Mouse (Mus musculus): ENCODE data around the gene Tuba3a.
"Not testable (repeated sequence)": the region's sequence is repeated elsewhere in the genome, so short reads cannot be mapped to it uniquely, and the experiment has no call there.

Tuba3a gene

DNA sequence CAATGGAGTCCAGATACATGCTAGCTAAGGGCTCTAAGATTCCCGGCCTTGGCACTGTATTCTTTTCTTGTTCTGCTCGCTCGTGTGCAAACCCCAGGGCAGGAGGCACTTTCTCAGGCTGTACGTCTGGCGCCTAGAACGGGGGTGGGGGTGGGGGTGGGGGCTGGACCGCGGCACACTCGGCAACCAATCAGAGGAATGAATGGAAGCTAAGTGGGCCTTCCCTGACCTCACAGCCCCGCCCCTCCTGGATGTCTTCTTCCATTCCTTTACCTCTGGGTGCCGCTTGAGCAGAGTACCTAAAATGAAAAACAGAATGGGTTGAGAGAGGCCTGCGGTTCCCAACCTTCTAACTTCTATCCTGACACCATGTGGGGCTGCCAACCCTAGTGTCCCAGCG is 23.1 kb upstream of the Tuba3a start:
- peak in 1 of 2 experiments; percentile 21 for DNase-seq (ENCODE audit: inconsistent age in 2 of 2, low spot score in 1 of 2)

GRCm38 (mm10) chr6:125307091-125307490 is 21.2 kb upstream of the Tuba3a start:
- DNase-seq (ENCODE audit: inconsistent age in 2 of 2, low spot score in 1 of 2): no peak

DNA sequence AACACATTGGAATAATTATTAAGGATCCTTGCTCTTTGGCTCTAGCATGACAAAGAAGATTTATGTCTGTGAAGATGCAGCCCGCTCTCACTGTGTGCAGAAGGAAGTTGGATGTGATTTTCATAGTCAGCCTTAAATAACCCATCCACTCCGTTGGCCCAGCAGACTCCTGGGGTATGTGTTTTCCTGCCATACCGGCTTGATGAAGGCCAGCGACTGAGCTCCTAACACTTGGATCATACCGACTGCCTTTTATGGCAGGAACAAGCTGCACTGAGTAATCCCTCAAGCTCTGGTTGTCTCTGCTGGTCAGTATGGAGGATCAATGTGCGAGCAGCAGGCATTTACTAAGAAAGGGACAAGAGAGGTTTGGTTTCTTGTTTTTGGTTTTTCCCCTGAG is 19.6 kb upstream of the Tuba3a start:
- peak in 1 of 2 experiments; percentile 33 for DNase-seq (ENCODE audit: inconsistent age in 2 of 2, low spot score in 1 of 2)

DNA sequence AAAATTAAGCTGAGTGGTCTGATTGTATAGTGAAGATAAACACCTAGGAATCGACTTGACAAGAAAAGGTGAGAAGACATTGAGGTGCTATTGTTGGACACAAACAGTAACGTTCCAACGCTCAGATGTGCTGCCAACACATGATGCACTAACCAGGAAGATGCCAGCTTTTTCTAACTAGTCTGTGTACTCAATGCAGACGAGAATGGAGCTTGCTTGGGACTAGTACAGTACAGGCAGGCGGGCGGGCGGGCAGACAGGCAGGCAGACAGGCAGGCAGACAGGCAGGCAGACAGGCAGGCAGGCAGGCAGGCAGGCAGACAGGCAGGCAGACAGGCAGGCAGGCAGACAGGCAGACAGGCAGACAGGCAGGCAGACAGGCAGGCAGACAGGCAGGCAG is 18.6 kb upstream of the Tuba3a start:
- not testable (repeated sequence) for DNase-seq (ENCODE audit: inconsistent age in 2 of 2, low spot score in 1 of 2)

DNA sequence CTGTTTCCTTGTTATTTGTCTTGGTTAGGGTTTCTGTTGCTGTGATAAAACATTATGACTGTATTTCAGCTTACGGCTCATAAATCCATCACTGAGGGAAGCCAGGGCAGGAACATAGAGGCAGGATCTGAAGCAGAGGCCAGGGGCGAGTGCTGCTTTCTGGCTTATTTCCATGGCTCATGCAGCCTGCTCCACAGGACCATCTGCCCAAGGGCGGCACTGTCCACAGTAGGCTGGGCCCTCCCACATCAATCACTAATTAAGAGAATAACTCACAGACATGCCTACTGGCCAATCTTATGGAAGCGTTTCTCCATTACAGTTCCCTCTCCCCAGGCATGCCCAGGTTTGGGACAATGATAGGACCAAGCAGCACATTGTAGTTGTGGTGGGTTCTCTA is 17.4 kb upstream of the Tuba3a start:
- DNase-seq (ENCODE audit: inconsistent age in 2 of 2, low spot score in 1 of 2): peak in 1 of 2 experiments; percentile 39

GRCm38 (mm10) chr6:125302231-125302982 is 16.6 kb upstream of the Tuba3a start:
- peak in 1 of 2 experiments; percentile 54 for DNase-seq (ENCODE audit: inconsistent age in 2 of 2, low spot score in 1 of 2)

DNA sequence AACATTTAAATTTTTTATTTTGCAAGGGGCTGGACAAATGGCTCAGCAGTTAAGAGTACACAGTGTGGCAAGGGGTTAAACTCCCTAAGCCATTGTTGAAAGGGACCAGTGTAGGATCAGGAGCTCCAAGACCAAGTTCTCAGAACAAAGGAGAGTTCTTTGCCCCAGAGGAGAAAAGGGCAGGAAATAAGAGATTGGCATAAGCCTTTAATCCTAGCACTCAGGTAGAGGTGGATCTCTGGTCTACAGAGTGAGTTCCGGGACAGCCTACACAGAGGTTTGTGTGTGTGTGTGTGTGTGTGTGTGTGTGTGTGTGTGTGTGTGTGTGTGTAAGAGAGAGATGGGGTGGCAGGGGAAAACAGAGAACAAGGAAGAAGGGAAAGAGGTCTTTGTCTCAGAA is 15.1 kb upstream of the Tuba3a start:
- no peak for DNase-seq (ENCODE audit: inconsistent age in 2 of 2, low spot score in 1 of 2)

DNA sequence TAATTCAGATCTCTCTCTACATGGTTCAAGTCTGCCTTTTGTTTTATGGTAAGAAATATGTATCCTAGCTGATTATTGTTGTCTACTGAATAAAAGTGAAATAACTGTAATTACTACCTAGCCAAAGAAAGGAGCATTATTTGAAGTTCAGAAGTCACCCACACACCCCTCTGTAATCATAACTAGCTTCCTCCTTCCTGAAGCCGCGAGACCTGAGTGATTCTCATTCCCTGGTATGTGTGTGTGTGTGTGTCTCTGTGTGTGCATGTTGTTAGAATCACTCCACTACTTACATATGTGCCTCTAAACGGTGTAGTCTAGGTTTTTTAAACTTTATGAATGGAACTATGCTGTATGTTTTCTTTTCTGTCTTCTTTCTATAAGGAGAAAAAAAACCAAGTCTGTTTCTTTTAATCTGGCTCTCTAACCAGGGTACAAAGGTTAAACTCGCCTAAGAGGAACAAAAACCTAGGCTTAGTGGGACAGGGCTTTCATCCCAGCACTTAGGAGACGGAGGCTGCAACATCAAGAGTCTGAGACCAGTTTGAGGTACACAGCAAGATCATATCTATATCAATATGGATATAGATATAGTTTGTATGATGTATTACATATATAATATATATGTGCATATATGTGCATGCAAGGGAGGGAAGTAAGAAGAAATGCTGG is 11.4 kb upstream of the Tuba3a start:
- DNase-seq (ENCODE audit: inconsistent age in 2 of 2, low spot score in 1 of 2): no peak

DNA sequence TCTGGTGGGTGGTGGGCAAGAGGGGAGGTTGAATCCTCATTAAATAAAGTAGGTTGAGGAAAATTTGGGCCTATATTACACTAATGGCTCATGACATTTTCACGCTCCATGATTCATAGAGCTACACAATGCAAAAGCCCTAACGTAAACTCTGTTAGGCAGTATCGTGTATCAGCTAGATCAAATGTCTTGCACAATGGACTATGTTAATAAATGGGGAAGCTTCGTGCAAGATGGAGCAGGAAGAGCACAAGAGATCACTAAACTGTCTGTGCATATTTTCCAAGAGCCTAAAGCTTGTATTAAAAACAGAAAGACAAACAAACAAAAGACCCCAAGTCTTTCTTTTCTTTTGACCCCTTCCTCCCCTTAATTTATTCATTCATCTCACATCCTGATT is 8.2 kb upstream of the Tuba3a start:
- DNase-seq (ENCODE audit: inconsistent age in 2 of 2, low spot score in 1 of 2): no peak

DNA sequence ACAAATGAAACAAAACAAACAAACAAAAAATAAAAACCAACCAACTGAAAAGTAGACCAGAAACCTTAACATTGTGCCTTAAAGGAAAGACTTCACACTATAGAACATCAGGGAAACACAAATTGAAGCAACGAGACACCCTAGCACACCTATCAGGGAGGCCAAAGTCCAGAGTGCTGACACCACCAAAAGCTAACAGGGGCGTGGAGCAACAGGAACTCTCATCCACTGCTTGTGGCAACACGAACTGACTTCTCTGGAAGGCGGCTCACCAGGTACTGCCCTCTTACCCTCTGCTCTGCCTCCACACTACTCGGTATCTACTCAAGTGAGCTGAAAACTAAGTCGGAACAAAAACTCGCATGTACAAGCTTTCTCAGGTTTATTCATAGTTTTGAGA is 6.4 kb upstream of the Tuba3a start:
- no peak for DNase-seq (ENCODE audit: inconsistent age in 2 of 2, low spot score in 1 of 2)

GRCm38 (mm10) chr6:125291329-125291728 is 5.5 kb upstream of the Tuba3a start:
- DNase-seq (ENCODE audit: inconsistent age in 2 of 2, low spot score in 1 of 2): no peak

- no peak for DNase-seq (ENCODE audit: inconsistent age in 2 of 2, low spot score in 1 of 2)
These were observed 2.9 kb upstream of the Tuba3a start for GRCm38 (mm10) chr6:125288730-125289129.

- no peak for DNase-seq (ENCODE audit: inconsistent age in 2 of 2, low spot score in 1 of 2)
These were observed 1.1 kb upstream of the Tuba3a start for GRCm38 (mm10) chr6:125286944-125287343.

GRCm38 (mm10) chr6:125284751-125285150 is 1.1 kb downstream of the Tuba3a start:
- no peak for DNase-seq (ENCODE audit: inconsistent age in 2 of 2, low spot score in 1 of 2)

DNA sequence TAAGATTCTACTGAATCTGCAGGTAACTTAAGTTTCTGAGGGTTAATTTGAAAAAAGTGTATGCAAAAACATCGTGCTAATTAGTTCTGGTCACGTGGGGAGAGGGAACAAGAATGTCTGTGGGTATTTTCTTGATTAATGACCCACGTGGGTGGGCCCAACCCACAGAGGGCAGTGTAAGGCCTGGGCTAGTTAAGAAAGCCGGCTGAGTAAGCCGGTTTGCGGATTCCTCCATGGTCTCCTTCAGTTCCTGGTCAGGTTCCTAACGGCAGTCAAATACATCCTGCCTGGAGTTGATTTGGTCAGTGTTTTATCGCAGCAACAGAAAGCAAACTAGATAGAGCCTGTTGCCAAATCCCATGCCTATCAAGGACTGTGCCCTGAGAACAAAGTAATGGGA is 1.6 kb downstream of the Tuba3a start:
- no peak for DNase-seq (ENCODE audit: inconsistent age in 2 of 2, low spot score in 1 of 2)

- not testable (repeated sequence) for DNase-seq (ENCODE audit: inconsistent age in 2 of 2, low spot score in 1 of 2)
These were observed 3.1 kb downstream of the Tuba3a start for GRCm38 (mm10) chr6:125282721-125283120.

GRCm38 (mm10) chr6:125279729-125280128 is 6.1 kb downstream of the Tuba3a start:
- no peak for DNase-seq (ENCODE audit: inconsistent age in 2 of 2, low spot score in 1 of 2)

DNA sequence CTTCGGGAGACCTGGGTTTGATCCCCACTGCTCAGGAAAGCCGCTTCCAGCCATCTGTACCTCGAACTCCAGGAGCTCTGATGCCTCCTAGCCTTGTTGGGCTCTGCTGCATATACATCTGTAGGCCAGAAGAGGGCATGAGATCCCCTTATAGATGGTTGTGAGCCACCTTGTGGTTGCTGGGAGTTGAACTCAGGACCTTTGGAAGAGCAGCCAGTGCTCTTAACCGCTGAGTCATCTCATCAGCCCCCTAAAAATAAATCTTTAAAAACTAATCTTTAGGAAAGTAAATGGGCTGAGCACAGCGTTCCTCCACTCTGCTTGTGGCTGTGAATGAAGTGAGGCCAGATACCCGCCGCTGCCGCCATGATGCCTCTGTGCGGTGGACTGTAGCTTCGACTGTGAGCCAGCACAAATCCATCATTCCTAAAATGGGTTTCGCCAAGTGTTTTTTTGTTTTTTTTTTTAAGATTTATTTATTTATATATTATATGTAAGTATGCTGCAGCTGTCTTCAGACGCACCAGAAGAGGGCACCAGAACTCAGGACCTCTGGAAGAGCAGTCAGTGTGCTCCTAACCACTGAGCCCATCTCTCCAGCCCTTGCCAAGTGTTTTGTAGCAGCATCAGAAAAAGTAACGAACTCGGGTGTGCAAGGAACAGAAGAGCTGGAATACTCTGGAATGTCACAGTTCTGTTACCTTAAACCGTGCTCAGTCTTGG is 10.8 kb downstream of the Tuba3a start:
- DNase-seq (ENCODE audit: inconsistent age in 2 of 2, low spot score in 1 of 2): peak; percentile 58 to 74

GRCm38 (mm10) chr6:125272228-125272785 is 13.5 kb downstream of the Tuba3a start:
- no peak for DNase-seq (ENCODE audit: inconsistent age in 2 of 2, low spot score in 1 of 2)

- peak; percentile 94 to 98 for DNase-seq (ENCODE audit: inconsistent age in 2 of 2, low spot score in 1 of 2)
These were observed 14.2 kb downstream of the Tuba3a start for GRCm38 (mm10) chr6:125271455-125272227.

GRCm38 (mm10) chr6:125268799-125269198 is 17.0 kb downstream of the Tuba3a start:
- no peak for DNase-seq (ENCODE audit: inconsistent age in 2 of 2, low spot score in 1 of 2)
